Mouse (Mus musculus) midbrain, embryonic 10.5 days (tissue): ENCODE results near the gene A530032D15Rik. TPM values are rescaled to one million over a fixed set of nuclear protein-coding genes. Genes with fewer than 3 reads are reported as not detected.
"Not testable (repeated sequence)": the region's sequence is repeated elsewhere in the genome, so short reads cannot be mapped to it uniquely, and the experiment has no call there.

Experiments used
- DNase-seq: peaks from one replicate; pipeline ENCODE4 v3.0.0-alpha.2; 2017; ENCODE audit warnings: low spot score
- H3K27ac ChIP-seq: fragments of 300-500 bp; sonication (generic); replicated peaks from 2 replicates; pipeline ENCODE4 v1.5.1; 2016; ENCODE audit warnings: mild to moderate bottlenecking
- H3K27me3 ChIP-seq: fragments of 300-500 bp; sonication (generic); 2 replicates; pipeline ENCODE4 v1.6.1; 2016; ENCODE audit warnings: low read depth, mild to moderate bottlenecking; ENCODE audit not compliant: poor library complexity, severe bottlenecking
- H3K36me3 ChIP-seq: fragments of 300-500 bp; sonication (generic); 2 replicates; pipeline ENCODE4 v1.6.1; 2016; ENCODE audit warnings: mild to moderate bottlenecking, moderate library complexity
- H3K4me1 ChIP-seq: fragments of 300-500 bp; sonication (generic); 2 replicates; pipeline ENCODE4 v1.6.1; 2016
- H3K4me3 ChIP-seq: fragments of 300-500 bp; sonication (generic); 2 replicates; pipeline ENCODE4 v1.5.1; 2016; ENCODE audit warnings: mild to moderate bottlenecking, moderate library complexity
- H3K9me3 ChIP-seq: fragments of 300-500 bp; sonication (generic); replicated peaks from 2 replicates; pipeline ENCODE4 v1.6.1; 2016; ENCODE audit warnings: mild to moderate bottlenecking
- WGBS: fragments of 180-500 bp; shearing (Covaris S2); methylation state at CpG from one replicate; pipeline ENCODE4 v1.1.7; 2016; 5-methylcytosine and 5-hydroxymethylcytosine counted together
- polyA plus RNA-seq: library from polyadenylated mRNA; unstranded; fragments of >200 nt; fragmentation: Nextera tagmentation; extraction: Ambion mirVana; gene quantifications from 2 replicates; pipeline ENCODE4 v1.2.1, GENCODE M21; 2016

The A530032D15Rik gene
- polyA plus RNA-seq, 1 experiment from 2014 or later, result not detected

- not testable (repeated sequence) for H3K4me3 ChIP-seq, H3K4me1 ChIP-seq, H3K27me3 ChIP-seq, H3K36me3 ChIP-seq, DNase-seq, H3K27ac ChIP-seq, H3K9me3 ChIP-seq
- 82% methylated on average over 4 of the region's 4 CpGs for WGBS
Measured at GRCm38 (mm10) chr1:85105336-85105735, 4.3 kb downstream of the A530032D15Rik start.

GRCm38 (mm10) chr1:85101754-85102153 lies 7.9 kb downstream of the A530032D15Rik start:
- not testable (repeated sequence) for H3K4me1 ChIP-seq, H3K27ac ChIP-seq, H3K36me3 ChIP-seq, H3K27me3 ChIP-seq, DNase-seq, H3K4me3 ChIP-seq
- peaks cover 13% of the 10 kb centered on the region; the same call in 1 of the 2 replicates for H3K9me3 ChIP-seq
- WGBS, result 89% methylated on average over 4 of the region's 4 CpGs

GRCm38 (mm10) chr1:85099864-85100263 lies 9.8 kb downstream of the A530032D15Rik start, which contains the start of gene Gm10553:
Gene Gm10553, plus strand, starts transcription at chr1:85100164.
- H3K27ac ChIP-seq, DNase-seq, H3K27me3 ChIP-seq, H3K36me3 ChIP-seq, H3K4me1 ChIP-seq, H3K4me3 ChIP-seq, H3K9me3 ChIP-seq: not testable (repeated sequence)
- WGBS, result 83% methylated on average over 1 of the region's 1 CpGs

- not testable (repeated sequence) for H3K36me3 ChIP-seq, H3K9me3 ChIP-seq, H3K27me3 ChIP-seq, H3K4me1 ChIP-seq, H3K27ac ChIP-seq, H3K4me3 ChIP-seq, DNase-seq
- WGBS, result 80% methylated on average over 6 of the region's 7 CpGs
Measured at GRCm38 (mm10) chr1:85099081-85099480, 10.6 kb downstream of the A530032D15Rik start.

GRCm38 (mm10) chr1:85093011-85093572 lies 16.6 kb downstream of the A530032D15Rik start:
- not testable (repeated sequence) for H3K36me3 ChIP-seq, H3K4me3 ChIP-seq, H3K4me1 ChIP-seq, H3K27ac ChIP-seq, DNase-seq, H3K27me3 ChIP-seq
- peaks cover 14% of the 10 kb centered on the region for H3K9me3 ChIP-seq
- WGBS, result 78% methylated on average over 7 of the region's 7 CpGs

- H3K4me1 ChIP-seq, H3K36me3 ChIP-seq: not testable (repeated sequence)
- 58% methylated on average over 1 of the region's 3 CpGs for WGBS
Measured at GRCm38 (mm10) chr1:85092169-85092568, 17.5 kb downstream of the A530032D15Rik start.

GRCm38 (mm10) chr1:85086211-85086610 lies 23.4 kb downstream of the A530032D15Rik start:
- DNase-seq, H3K9me3 ChIP-seq, H3K4me3 ChIP-seq, H3K36me3 ChIP-seq, H3K27ac ChIP-seq, H3K27me3 ChIP-seq, H3K4me1 ChIP-seq: not testable (repeated sequence)
- 74% methylated on average over 1 of the region's 1 CpGs for WGBS

More at GRCm38 (mm10) chr1:85092169-85092568, 17.5 kb downstream of the A530032D15Rik start:
- DNase-seq, H3K27ac ChIP-seq, H3K27me3 ChIP-seq, H3K9me3 ChIP-seq, H3K4me3 ChIP-seq: not testable (repeated sequence)

GRCm38 (mm10) chr1:85084803-85085202 lies 24.9 kb downstream of the A530032D15Rik start:
- not testable (repeated sequence) for H3K4me3 ChIP-seq, H3K27ac ChIP-seq, H3K27me3 ChIP-seq, H3K36me3 ChIP-seq, DNase-seq, H3K9me3 ChIP-seq, H3K4me1 ChIP-seq
- WGBS, result 66% methylated on average over 3 of the region's 3 CpGs

GRCm38 (mm10) chr1:85073099-85073498 lies 36.6 kb downstream of the A530032D15Rik start:
- not testable (repeated sequence) for H3K4me3 ChIP-seq, H3K9me3 ChIP-seq, H3K27ac ChIP-seq, H3K4me1 ChIP-seq, H3K27me3 ChIP-seq, H3K36me3 ChIP-seq, DNase-seq
- WGBS, result 77% methylated on average over 3 of the region's 3 CpGs

- H3K27me3 ChIP-seq, H3K9me3 ChIP-seq, DNase-seq, H3K27ac ChIP-seq, H3K36me3 ChIP-seq, H3K4me1 ChIP-seq, H3K4me3 ChIP-seq: not testable (repeated sequence)
- 62% methylated on average over 3 of the region's 3 CpGs for WGBS
Measured at GRCm38 (mm10) chr1:85071690-85072089, 38.0 kb downstream of the A530032D15Rik start.

GRCm38 (mm10) chr1:85035801-85036200 lies 73.9 kb downstream of the A530032D15Rik start:
- DNase-seq, H3K36me3 ChIP-seq, H3K27ac ChIP-seq, H3K4me1 ChIP-seq, H3K27me3 ChIP-seq, H3K4me3 ChIP-seq, H3K9me3 ChIP-seq: not testable (repeated sequence)
- WGBS, result 73% methylated on average over 6 of the region's 6 CpGs

- 77% methylated on average over 3 of the region's 4 CpGs for WGBS
Measured at GRCm38 (mm10) chr1:85034394-85034793, 75.3 kb downstream of the A530032D15Rik start.

GRCm38 (mm10) chr1:85033616-85034015 lies 76.0 kb downstream of the A530032D15Rik start:
- not testable (repeated sequence) for H3K27ac ChIP-seq, H3K36me3 ChIP-seq, H3K4me3 ChIP-seq, DNase-seq, H3K9me3 ChIP-seq, H3K4me1 ChIP-seq, H3K27me3 ChIP-seq
- WGBS, result 94% methylated on average over 5 of the region's 6 CpGs

More at GRCm38 (mm10) chr1:85034394-85034793, 75.3 kb downstream of the A530032D15Rik start:
- not testable (repeated sequence) for H3K4me3 ChIP-seq, H3K4me1 ChIP-seq, H3K27ac ChIP-seq, H3K9me3 ChIP-seq, H3K36me3 ChIP-seq, H3K27me3 ChIP-seq, DNase-seq
